Mouse (Mus musculus) embryonic facial prominence, embryonic 10.5 days (tissue): ENCODE data around the gene Ece1. TPM values are rescaled to one million over a fixed set of nuclear protein-coding genes. Genes with fewer than 3 reads are reported as not detected.
"Not testable (repeated sequence)": the region's sequence is repeated elsewhere in the genome, so short reads cannot be mapped to it uniquely, and the experiment has no call there.

Experiments used
- DNase-seq: peaks from one replicate; pipeline ENCODE4 v3.0.0-alpha.2; 2017; ENCODE audit warnings: low spot score
- H3K27ac ChIP-seq: fragments of 300-500 bp; sonication (generic); replicated peaks from 2 replicates; pipeline ENCODE4 v1.5.1; 2016; ENCODE audit warnings: mild to moderate bottlenecking
- H3K27me3 ChIP-seq: fragments of 300-500 bp; sonication (generic); replicated peaks from 2 replicates; pipeline ENCODE4 v1.6.1; 2016; ENCODE audit warnings: low read depth, mild to moderate bottlenecking; ENCODE audit not compliant: poor library complexity, severe bottlenecking
- H3K36me3 ChIP-seq: fragments of 300-500 bp; sonication (generic); replicated peaks from 2 replicates; pipeline ENCODE4 v1.6.1; 2016; ENCODE audit warnings: mild to moderate bottlenecking, moderate library complexity
- H3K4me1 ChIP-seq: fragments of 300-500 bp; sonication (generic); 2 replicates; pipeline ENCODE4 v1.6.1; 2016
- H3K4me3 ChIP-seq: fragments of 300-500 bp; sonication (generic); 2 replicates; pipeline ENCODE4 v1.5.1; 2016; ENCODE audit warnings: mild to moderate bottlenecking, moderate library complexity
- H3K9me3 ChIP-seq: fragments of 300-500 bp; sonication (generic); 2 replicates; pipeline ENCODE4 v1.6.1; 2016; ENCODE audit warnings: mild to moderate bottlenecking
- WGBS: fragments of 180-500 bp; shearing (Covaris S2); methylation state at CpG from one replicate; pipeline ENCODE4 v1.1.7; 2016; 5-methylcytosine and 5-hydroxymethylcytosine counted together
- polyA plus RNA-seq: library from polyadenylated mRNA; unstranded; fragments of >200 nt; fragmentation: Nextera tagmentation; extraction: Ambion mirVana; gene quantifications from 2 replicates; pipeline ENCODE4 v1.2.1, GENCODE M21; 2016

Gene Ece1
- polyA plus RNA-seq, 1 experiment from 2014 or later = 46.6 TPM

DNA sequence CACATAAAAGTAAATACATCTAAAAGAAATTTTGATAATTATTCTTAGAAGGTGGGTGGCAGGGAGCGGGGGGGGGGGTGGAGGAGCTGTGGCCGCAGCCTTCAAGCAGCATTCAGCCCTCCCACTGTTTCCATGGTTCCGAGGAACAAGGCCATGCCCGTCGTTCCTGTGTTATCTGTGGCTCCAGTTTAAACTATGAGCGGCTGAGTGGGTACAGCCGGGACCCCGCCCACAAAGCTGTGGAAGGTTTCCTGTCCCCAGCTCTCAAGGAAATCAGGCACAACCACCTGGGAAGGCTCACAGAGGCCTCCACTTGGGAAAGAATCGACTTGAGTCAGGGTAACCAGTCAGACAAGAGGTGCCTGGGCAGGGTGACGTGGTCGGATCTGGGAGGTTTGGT, 98.7 kb downstream of the Ece1 start:
- peaks cover 94% of the 10 kb centered on the region for H3K36me3 ChIP-seq
- peaks cover 12% of the 10 kb centered on the region; the same call in 1 of the 2 replicates for H3K9me3 ChIP-seq
- no peak overlapping the region for H3K4me3 ChIP-seq
- H3K27ac ChIP-seq = no peak overlapping the region
- 88% methylated on average over 11 of the region's 11 CpGs for WGBS
- H3K27me3 ChIP-seq = no peaks in the 10 kb centered on the region
- no peak for DNase-seq
- no peaks in the 10 kb centered on the region for H3K4me1 ChIP-seq

DNA sequence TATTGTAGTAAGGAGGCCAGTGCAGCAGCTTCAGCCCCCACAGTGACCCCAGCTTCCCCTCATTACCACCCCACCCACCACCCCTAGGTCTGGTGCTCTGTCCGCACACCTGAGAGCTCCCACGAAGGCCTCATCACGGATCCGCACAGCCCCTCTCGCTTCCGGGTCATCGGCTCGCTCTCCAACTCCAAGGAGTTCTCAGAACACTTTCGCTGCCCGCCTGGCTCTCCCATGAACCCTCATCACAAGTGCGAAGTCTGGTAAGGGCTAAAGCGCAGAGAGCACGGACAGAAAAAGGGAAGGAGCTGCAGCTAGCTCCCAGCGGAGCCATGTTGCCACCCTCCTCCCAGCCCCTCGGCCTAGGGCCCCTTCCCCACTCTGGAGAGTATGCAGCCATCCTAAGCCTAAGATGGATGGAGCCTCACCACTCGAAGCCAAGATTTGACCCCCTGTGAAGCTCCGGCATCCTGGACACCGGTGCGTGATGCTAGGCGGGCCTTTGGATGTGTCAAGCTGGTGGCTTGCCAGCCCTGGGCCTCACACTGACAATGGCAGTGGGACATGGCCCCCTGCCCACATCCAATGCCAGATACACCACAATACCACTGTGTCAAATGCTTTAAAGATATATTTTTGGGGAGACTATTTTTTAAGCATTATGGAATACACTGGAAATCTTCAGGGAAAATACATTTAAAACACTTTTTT, 100.8 kb downstream of the Ece1 start:
- H3K27me3 ChIP-seq = no peaks in the 10 kb centered on the region
- no peak overlapping the region for H3K27ac ChIP-seq
- 94% methylated on average over 20 of the region's 20 CpGs for WGBS
- no peak overlapping the region for H3K4me3 ChIP-seq
- peaks cover 74% of the 10 kb centered on the region for H3K36me3 ChIP-seq
- peaks cover 12% of the 10 kb centered on the region; the same call in 1 of the 2 replicates for H3K9me3 ChIP-seq
- DNase-seq = no peak
- H3K4me1 ChIP-seq = no peaks in the 10 kb centered on the region

DNA sequence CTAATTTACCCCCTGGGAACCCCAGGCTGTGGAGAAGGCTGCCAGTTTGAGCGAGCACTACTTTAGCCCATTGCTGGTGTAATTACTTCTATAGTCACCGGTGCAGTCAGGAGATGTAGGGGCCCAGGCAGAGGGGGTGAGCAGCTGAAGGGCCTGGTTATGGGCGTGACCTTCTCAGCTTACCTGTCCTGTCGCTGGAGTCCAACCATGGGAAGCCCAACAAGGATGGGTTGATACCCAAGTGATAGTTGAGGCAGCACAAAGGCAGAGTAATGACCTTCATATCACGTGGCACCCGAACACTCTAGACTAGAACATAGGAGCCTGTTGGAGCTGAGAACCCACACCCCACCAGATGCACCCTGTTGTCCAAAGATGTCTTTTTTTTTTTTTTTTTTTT, 101.4 kb downstream of the Ece1 start:
- Histone ChIP-seq H3K36me3 (peaks cover 68% of the 10 kb centered on the region), H3K4me1 (no peaks in the 10 kb centered on the region), H3K9me3 (peaks cover 12% of the 10 kb centered on the region; the same call in 1 of the 2 replicates), H3K27ac (no peak overlapping the region), H3K4me3 (no peak overlapping the region), H3K27me3 (no peaks in the 10 kb centered on the region)
- WGBS = 91% methylated on average over 6 of the region's 6 CpGs
- no peak for DNase-seq

DNA sequence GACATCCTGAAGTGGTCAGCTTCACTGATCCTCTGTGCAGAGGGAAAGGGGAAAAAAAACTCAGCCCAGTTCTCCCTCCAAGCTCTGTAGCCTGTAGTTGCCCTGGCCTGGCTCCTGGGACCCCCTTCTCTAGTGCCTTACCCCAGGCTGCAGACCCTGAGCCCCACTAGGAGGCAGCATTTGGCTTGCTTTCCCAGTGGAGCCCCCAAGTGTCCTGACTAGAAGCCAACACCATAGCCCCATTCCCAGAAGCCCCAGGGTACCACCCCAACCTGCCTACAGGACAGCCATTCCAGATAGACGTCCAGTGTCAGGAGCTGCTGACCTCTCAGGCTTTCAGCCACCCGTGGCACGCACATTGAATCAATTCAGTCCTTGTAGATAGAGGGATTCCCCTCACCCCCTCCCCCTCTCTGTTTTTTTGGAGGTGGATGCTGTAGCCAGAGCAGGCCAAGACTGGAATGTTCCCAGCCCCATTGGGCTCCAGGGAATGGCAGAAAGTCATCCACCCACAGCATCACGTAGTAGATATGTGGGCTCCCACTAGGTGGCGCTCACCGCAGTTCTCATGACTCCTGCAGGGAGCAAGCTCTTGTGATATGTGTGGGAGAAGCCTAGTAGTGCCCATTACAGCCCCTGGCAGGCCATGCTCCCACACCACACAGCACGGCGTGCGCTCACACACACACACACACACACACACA, 102.0 kb downstream of the Ece1 start:
- Histone ChIP-seq H3K9me3 (peaks cover 8% of the 10 kb centered on the region; the same call in 1 of the 2 replicates), H3K4me1 (no peaks in the 10 kb centered on the region), H3K36me3 (peaks cover 62% of the 10 kb centered on the region), H3K27me3 (no peaks in the 10 kb centered on the region), H3K4me3 (no peak overlapping the region), H3K27ac (no peak overlapping the region)
- 61% methylated on average over 9 of the region's 9 CpGs for WGBS
- peak; percentile 80 for DNase-seq

DNA sequence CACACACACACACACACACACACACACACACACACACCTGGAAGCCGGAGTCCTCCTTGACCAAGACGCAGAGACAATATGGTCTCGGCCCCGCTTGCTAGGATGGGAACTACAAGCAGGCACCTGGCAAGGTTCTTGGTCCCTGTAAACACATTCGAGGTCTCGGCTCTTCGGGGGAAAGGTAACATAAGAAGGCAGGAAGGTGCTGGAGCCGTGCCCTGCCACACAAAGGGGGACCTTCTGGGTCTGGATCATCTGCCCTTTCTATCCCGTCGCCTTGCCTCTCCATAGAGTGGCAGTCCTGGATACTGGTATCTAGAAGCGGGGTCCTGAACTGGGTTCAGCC, 102.5 kb downstream of the Ece1 start:
- no peak overlapping the region for H3K4me3 ChIP-seq
- 92% methylated on average over 11 of the region's 11 CpGs for WGBS
- H3K27me3 ChIP-seq = no peaks in the 10 kb centered on the region
- peaks cover 3% of the 10 kb centered on the region; the same call in 1 of the 2 replicates for H3K9me3 ChIP-seq
- DNase-seq = no peak
- H3K27ac ChIP-seq = no peak overlapping the region
- peaks cover 56% of the 10 kb centered on the region for H3K36me3 ChIP-seq
- H3K4me1 ChIP-seq = no peaks in the 10 kb centered on the region

DNA sequence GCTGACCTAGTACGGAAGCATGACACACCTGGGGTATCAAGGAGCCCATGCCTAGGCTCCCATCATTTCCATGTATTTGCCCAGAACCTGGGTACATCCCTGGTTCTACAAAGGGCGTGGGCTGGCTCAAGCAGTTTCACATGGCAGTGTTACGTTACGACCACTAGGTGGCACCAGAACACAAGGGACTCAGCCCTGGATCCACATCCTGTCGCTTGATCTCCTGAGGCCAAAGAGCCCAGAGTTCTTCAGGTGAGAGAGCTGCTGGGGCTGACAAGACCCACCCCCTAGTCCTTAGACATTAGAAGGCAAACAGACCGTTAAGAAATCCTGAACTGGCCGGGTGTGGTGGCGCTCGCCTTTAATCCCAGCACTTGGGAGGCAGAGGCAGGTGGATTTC, 106.2 kb downstream of the Ece1 start:
- no peak overlapping the region for H3K27ac ChIP-seq
- H3K27me3 ChIP-seq = no peaks in the 10 kb centered on the region
- H3K4me1 ChIP-seq = no peaks in the 10 kb centered on the region
- H3K9me3 ChIP-seq = no peaks in the 10 kb centered on the region
- WGBS = 11% methylated on average over 9 of the region's 9 CpGs
- peak; percentile 78 for DNase-seq
- H3K4me3 ChIP-seq = no peak overlapping the region
- H3K36me3 ChIP-seq = peaks cover 20% of the 10 kb centered on the region

DNA sequence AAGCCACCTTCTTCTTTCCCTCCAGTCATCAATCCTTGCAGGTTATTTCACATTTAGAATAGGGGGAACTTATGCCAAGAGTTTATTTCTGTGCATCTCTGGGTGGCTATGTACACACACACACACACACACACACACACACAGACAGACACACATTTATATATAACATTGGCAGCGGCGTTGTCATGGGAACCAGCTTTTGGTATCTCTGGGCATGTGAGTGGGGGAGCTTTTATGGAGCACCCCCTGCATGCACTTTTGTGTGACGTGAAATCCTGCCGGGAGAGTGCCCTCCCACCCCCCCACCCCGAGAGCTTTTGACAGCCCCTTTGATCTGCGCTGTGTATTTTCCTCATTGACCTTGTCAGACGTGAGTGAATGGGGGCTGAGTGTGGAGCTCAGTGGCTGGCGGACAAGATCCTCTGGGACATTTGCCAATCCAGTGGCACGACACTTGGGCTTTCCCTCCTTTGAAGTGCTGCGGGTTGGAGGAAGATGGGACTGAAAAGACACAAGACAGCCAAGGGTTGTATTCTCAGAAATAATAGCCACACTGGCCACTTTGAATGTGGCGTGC, 108.7 kb downstream of the Ece1 start:
- not testable (repeated sequence) for H3K9me3 ChIP-seq, H3K27ac ChIP-seq, H3K4me3 ChIP-seq, H3K36me3 ChIP-seq, DNase-seq, H3K27me3 ChIP-seq, H3K4me1 ChIP-seq
- no CpG with 5 or more reads among the region's 11 CpGs for WGBS

DNA sequence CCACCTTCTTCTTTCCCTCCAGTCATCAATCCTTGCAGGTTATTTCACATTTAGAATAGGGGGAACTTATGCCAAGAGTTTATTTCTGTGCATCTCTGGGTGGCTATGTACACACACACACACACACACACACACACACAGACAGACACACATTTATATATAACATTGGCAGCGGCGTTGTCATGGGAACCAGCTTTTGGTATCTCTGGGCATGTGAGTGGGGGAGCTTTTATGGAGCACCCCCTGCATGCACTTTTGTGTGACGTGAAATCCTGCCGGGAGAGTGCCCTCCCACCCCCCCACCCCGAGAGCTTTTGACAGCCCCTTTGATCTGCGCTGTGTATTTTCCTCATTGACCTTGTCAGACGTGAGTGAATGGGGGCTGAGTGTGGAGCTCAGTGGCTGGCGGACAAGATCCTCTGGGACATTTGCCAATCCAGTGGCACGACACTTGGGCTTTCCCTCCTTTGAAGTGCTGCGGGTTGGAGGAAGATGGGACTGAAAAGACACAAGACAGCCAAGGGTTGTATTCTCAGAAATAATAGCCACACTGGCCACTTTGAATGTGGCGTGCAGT, 112.9 kb downstream of the Ece1 start:
- H3K36me3 ChIP-seq, H3K9me3 ChIP-seq, H3K4me3 ChIP-seq, H3K4me1 ChIP-seq, H3K27me3 ChIP-seq, DNase-seq, H3K27ac ChIP-seq: not testable (repeated sequence)
- no CpG with 5 or more reads among the region's 11 CpGs for WGBS

DNA sequence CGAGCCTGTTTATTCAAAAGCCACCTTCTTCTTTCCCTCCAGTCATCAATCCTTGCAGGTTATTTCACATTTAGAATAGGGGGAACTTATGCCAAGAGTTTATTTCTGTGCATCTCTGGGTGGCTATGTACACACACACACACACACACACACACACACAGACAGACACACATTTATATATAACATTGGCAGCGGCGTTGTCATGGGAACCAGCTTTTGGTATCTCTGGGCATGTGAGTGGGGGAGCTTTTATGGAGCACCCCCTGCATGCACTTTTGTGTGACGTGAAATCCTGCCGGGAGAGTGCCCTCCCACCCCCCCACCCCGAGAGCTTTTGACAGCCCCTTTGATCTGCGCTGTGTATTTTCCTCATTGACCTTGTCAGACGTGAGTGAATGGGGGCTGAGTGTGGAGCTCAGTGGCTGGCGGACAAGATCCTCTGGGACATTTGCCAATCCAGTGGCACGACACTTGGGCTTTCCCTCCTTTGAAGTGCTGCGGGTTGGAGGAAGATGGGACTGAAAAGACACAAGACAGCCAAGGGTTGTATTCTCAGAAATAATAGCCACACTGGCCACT, 117.1 kb downstream of the Ece1 start:
- H3K27ac ChIP-seq, H3K4me3 ChIP-seq, H3K9me3 ChIP-seq, H3K4me1 ChIP-seq, H3K27me3 ChIP-seq, H3K36me3 ChIP-seq, DNase-seq: not testable (repeated sequence)
- no CpG with 5 or more reads among the region's 11 CpGs for WGBS

DNA sequence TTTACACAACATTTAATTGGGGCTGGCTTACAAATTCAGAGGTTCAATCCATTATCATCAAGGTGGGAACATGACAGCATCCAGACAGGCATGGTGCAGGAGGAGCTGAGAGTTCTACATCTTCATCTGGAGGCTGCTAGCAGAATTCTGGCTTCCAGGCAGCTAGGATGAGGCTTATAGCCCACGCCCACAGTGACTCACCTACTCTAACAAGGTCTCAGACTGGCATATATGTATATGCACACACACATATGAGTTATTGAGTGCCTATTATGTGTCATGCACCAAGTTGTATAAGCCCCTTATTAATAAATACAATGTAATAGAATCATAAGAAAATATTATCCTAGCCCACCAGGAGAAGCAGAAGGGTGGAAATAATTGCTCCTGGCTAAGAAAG, 120.8 kb downstream of the Ece1 start:
- no peak overlapping the region for H3K4me3 ChIP-seq
- peaks cover 5% of the 10 kb centered on the region for H3K4me1 ChIP-seq
- 75% methylated on average over 1 of the region's 1 CpGs for WGBS

DNA sequence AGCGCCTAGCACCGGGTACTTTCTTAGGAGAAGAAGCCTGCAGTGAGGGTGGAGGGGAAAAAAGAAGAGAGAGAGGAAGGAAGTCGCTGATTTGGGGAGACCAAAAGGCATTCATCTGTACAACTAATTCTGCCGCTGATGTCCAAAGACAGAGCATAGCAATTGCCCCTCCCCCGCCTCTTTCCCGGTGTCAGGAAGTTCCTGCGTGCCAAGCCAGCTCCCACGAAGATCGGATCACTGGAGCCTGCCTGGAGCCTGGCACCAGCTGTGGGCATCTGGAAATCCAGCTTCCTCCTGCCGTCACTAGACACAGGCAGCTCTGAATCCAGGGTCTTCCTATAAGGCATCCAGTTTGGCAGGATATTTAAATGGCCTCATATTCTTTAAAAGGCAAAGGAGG, 122.2 kb downstream of the Ece1 start:
- 44% methylated on average over 10 of the region's 10 CpGs for WGBS
- Histone ChIP-seq H3K4me1 (peaks cover 5% of the 10 kb centered on the region), H3K27ac (no peak overlapping the region), H3K9me3 (no peaks in the 10 kb centered on the region), H3K4me3 (no peak overlapping the region), H3K36me3 (no peaks in the 10 kb centered on the region), H3K27me3 (0 out of 2 replicates have a peak, but pooled peaks cover 4% of the 10 kb centered on the region)
- DNase-seq = peak; percentile 49

More for the DNA sequence above, 120.8 kb downstream of the Ece1 start:
- Histone ChIP-seq H3K27ac (no peak overlapping the region), H3K36me3 (no peaks in the 10 kb centered on the region), H3K27me3 (no peaks in the 10 kb centered on the region), H3K9me3 (no peaks in the 10 kb centered on the region)
- no peak for DNase-seq

DNA sequence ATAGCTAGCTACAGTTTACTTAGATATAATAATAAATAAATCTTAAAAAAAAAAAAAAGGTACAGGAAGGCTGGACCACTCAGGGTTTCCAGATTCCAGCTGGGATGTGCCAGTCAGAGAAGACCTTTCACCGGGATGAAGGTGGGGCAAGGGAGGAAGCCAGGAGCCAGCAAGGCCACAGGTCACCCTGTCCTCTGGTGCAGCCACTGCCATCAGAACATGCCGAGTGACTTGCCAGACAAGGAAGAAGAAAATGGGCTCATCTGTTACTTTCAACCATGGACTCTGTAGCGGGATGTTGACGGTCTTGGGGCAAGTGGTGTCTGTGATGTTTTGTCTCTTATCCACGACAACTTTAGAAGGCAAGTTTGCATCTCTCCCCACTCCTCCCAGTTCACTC, 122.7 kb downstream of the Ece1 start:
- H3K4me1 ChIP-seq = peaks cover 5% of the 10 kb centered on the region
- H3K4me3 ChIP-seq = no peak overlapping the region
- H3K9me3 ChIP-seq = no peaks in the 10 kb centered on the region
- 0 out of 2 replicates have a peak, but pooled peaks cover 6% of the 10 kb centered on the region for H3K27me3 ChIP-seq
- no peaks in the 10 kb centered on the region for H3K36me3 ChIP-seq
- WGBS = 73% methylated on average over 5 of the region's 5 CpGs
- H3K27ac ChIP-seq = no peak overlapping the region
- DNase-seq = no peak
